Mouse (Mus musculus) liver, postnatal 0 days (tissue): ENCODE data around the gene Scaf4.

ENCODE experiments used
- CTCF ChIP-seq: sonication (generic); IDR thresholded peaks from 2 replicates; pipeline ENCODE4 v1.5.1; 2016; ENCODE audit warnings: antibody characterized with exemption, low read depth
- EP300 ChIP-seq: IDR thresholded peaks from 2 replicates; pipeline ENCODE4 v1.6.1; 2016; ENCODE audit warnings: antibody characterized with exemption, low read depth, mild to moderate bottlenecking

DNA sequence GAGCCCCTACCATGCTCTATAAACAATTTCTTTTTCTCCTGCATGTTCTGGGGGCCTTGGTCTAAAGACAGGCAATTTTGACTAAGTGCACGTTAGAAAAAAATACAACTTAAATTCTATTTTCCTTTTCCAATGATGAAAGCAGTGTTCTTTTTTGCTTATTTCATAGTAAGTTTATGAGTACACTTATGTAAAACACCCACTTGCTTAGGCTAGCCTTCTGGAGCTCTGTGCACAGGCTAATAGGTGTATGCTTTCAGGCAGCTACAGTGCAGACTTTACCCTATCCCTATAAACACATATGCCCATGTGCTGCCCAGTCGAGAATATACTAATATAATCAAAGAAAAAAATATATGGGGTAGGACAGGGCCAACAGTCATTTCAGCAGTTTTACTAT, 31.8 kb downstream of the Scaf4 start:
- TF ChIP-seq CTCF: no peak
- TF ChIP-seq EP300: no peak
